Mouse (Mus musculus): Measurements from ENCODE around the gene Cacna1d. TPM values are rescaled to one million over a fixed set of nuclear protein-coding genes. Genes with fewer than 3 reads are reported as not detected.
A peak's percentile ranks its signal among the peaks of the same experiment; 100 is the strongest.

Gene Cacna1d
- total and polyA plus RNA-seq, 3 experiments = 0.04 to 0.66 (median 0.08) TPM

DNA sequence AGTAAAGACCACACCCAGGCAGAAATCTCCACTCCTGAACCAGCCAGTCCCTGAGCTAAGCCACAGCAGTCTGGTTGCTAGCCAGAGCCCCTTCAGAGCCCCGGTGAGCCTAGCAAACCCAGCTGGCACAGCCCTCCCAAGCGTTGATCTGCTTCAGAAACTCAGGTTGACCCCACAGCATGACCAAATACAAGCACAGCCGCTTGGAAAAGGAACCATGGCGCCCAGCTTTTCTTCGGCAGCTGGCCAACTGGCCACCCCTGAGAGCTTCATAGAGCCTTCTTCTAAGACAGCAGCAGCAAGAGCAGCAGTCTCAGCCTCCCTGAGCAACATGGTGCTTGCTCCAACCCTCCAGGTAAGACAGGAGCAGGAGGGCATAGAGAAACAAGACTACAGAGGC, 28.1 kb upstream of the Cacna1d start:
- Histone ChIP-seq H3K27me3 (replicated peaks) (no peaks in the 10 kb centered on the region), H3K36me3 (replicated peaks in 1 of 2; ENCODE audit: control insufficient read depth in 1 of 2, insufficient read depth in 1 of 2, low read length in 1 of 2) (peaks cover 67 to 87% of the 10 kb centered on the region in 2 experiments), H3K4me3 (replicated peaks in 1 of 3; ENCODE audit: low read depth in 2 of 3, low read length in 2 of 3, poor library complexity in 1 of 3) (no peak overlapping the region), H3K27ac (ENCODE audit: insufficient read depth, low read depth) (no peak overlapping the region), H3K9ac (ENCODE audit: insufficient read depth, low read depth) (no peak overlapping the region), H3K79me2 (replicated peaks; ENCODE audit: control insufficient read depth, extremely low read depth, insufficient read depth, poor library complexity, severe bottlenecking) (no peaks in the 10 kb centered on the region), H3K9me3 (replicated peaks; ENCODE audit: low read length) (no peaks in the 10 kb centered on the region), H3K4me2 (ENCODE audit: insufficient read depth, low read depth, poor library complexity, severe bottlenecking) (no peak overlapping the region), H3K4me1 (ENCODE audit: control insufficient read depth in 1 of 2, insufficient read depth in 2 of 2) (peaks cover 0 to 4% of the 10 kb centered on the region in 2 experiments; a peak in 2 of 4 replicates)
- dilution Hi-C loops (cut with MboI; ENCODE audit: extremely low pct_ligation_motif_present, extremely low pct_unique_long_range_greater_than_20kb, low sequenced_read_pairs) = no loop called here
- DNase-seq (ENCODE audit: extremely low read depth) = no peak
- TF ChIP-seq ZC3H11A (IDR thresholded peaks at IDR 0.05; ENCODE audit: low read depth, low read length) = no peak
- no peak for TF ChIP-seq CTCF (conservative IDR thresholded peaks at IDR 0.05 in 1 of 2, IDR thresholded peaks at IDR 0.05 in 1 of 2; ENCODE audit: low read depth in 2 of 2, low read length in 2 of 2)
- TF ChIP-seq MAFK (IDR thresholded peaks at IDR 0.05; ENCODE audit: insufficient replicate concordance, low read length) = no peak
- TF ChIP-seq ELF1 (IDR thresholded peaks at IDR 0.05; ENCODE audit: low read depth, low read length) = no peak
- no peak for TF ChIP-seq E2F4 (IDR thresholded peaks at IDR 0.05; ENCODE audit: insufficient replicate concordance, low read depth, low read length)
- no peak for TF ChIP-seq PAX5 (IDR thresholded peaks at IDR 0.05; ENCODE audit: low read length)
- no peak for TF ChIP-seq HCFC1 (IDR thresholded peaks at IDR 0.05; ENCODE audit: low read depth, low read length)
- no peak for TF ChIP-seq TBP (conservative IDR thresholded peaks at IDR 0.05; ENCODE audit: low read depth, low read length)
- no peak for TF ChIP-seq KAT2A (IDR thresholded peaks at IDR 0.05; ENCODE audit: insufficient replicate concordance, low read length)
- TF ChIP-seq ZMIZ1 (IDR thresholded peaks at IDR 0.05; ENCODE audit: low read depth, low read length) = no peak
- no peak for TF ChIP-seq USF1 (IDR thresholded peaks at IDR 0.05; ENCODE audit: low read depth, low read length)
- TF ChIP-seq MAZ (IDR thresholded peaks at IDR 0.05; ENCODE audit: low read depth, low read length) = no peak
- no peak for TF ChIP-seq NRF1 (IDR thresholded peaks at IDR 0.05; ENCODE audit: low read depth, low read length)
- TF ChIP-seq IRF4 (IDR thresholded peaks at IDR 0.05; ENCODE audit: low read depth, low read length) = no peak
- TF ChIP-seq MXI1 (IDR thresholded peaks at IDR 0.05; ENCODE audit: low read depth, low read length) = no peak
- TF ChIP-seq RCOR1 (conservative IDR thresholded peaks at IDR 0.05; ENCODE audit: low read depth, low read length) = no peak
- in situ Hi-C loops (cut with MboI; ENCODE audit: low pct_ligation_motif_present, low pct_unique_long_range_greater_than_20kb, low sequenced_read_pairs) = no loop called here

DNA sequence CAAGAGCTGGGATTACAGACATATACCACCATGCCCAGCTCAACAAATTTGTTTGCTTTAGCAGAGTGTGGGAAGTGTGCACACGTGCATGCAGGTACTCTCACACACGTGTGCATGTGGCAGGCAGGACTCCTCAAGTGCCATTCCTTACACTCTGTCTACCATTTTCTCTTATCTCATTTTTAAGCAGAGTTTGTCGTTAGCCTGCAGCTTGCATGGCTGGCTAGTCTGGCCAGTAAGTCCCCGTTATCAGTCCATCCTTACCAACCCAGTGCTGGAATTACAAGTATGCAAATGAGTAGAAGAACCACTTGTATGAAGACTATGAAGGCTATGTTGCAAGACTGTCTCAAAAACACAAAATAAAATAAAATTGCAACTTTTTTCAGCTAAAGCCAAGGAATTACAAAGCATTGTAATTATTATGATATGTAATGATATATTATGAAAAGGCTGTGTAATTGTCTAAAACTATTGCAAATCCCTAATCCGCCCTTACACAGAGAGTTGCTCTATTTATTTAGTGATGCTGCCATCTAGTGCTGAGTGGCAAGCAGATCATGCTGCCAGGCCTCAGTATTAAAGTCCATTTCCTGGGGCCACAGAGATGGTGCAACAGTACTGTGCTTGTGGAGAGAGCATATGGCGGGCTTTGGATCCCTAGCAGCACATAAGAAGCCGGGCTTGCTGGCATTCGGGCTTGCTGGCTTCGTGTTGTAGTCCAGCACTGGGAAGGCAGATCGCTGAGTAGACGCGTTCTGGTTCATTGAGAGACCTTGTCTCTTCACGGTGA, 24.9 kb upstream of the Cacna1d start:
- H3K36me3 ChIP-seq (replicated peaks in 1 of 2; ENCODE audit: control insufficient read depth in 1 of 2, insufficient read depth in 1 of 2, low read length in 1 of 2) = peaks cover 56 to 87% of the 10 kb centered on the region in 2 experiments
- DNase-seq (ENCODE audit: extremely low read depth) = peak; percentile 36
- dilution Hi-C loops (cut with MboI; ENCODE audit: extremely low pct_ligation_motif_present, extremely low pct_unique_long_range_greater_than_20kb, low sequenced_read_pairs) = no loop called here
- no peaks in the 10 kb centered on the region for H3K27me3 ChIP-seq (replicated peaks)
- H3K27ac ChIP-seq (ENCODE audit: insufficient read depth, low read depth) = no peak overlapping the region
- in situ Hi-C loops (cut with MboI; ENCODE audit: low pct_ligation_motif_present, low pct_unique_long_range_greater_than_20kb, low sequenced_read_pairs) = no loop called here
- no peak for TF ChIP-seq JUND (conservative IDR thresholded peaks at IDR 0.05; ENCODE audit: low read depth, low read length)
- TF ChIP-seq USF2 (conservative IDR thresholded peaks at IDR 0.05; ENCODE audit: low read depth, low read length) = no peak
- no peak for TF ChIP-seq GABPA (IDR thresholded peaks at IDR 0.05; ENCODE audit: insufficient replicate concordance, low read depth, low read length)
- peak; percentile 76 for TF ChIP-seq RAD21 (IDR thresholded peaks at IDR 0.05; ENCODE audit: low read depth, low read length)
- no peak for TF ChIP-seq UBTF (IDR thresholded peaks at IDR 0.05; ENCODE audit: low read depth, low read length)
- TF ChIP-seq MXI1 (IDR thresholded peaks at IDR 0.05; ENCODE audit: low read depth, low read length) = no peak
- TF ChIP-seq NELFE (IDR thresholded peaks at IDR 0.05; ENCODE audit: low read depth, low read length) = no peak
- TF ChIP-seq SMC3 (IDR thresholded peaks at IDR 0.05; ENCODE audit: low read depth, low read length) = peak; percentile 55
- no peak for TF ChIP-seq ZC3H11A (IDR thresholded peaks at IDR 0.05; ENCODE audit: low read depth, low read length)
- no peak for TF ChIP-seq ZNF384 (IDR thresholded peaks at IDR 0.05; ENCODE audit: low read depth, low read length)
- peak; percentile 32 to 75 for TF ChIP-seq CTCF (conservative IDR thresholded peaks at IDR 0.05 in 1 of 2, IDR thresholded peaks at IDR 0.05 in 1 of 2; ENCODE audit: low read depth in 2 of 2, low read length in 2 of 2)
- no peak for TF ChIP-seq CHD2 (IDR thresholded peaks at IDR 0.05; ENCODE audit: low read length)
- no peak overlapping the region for H3K9ac ChIP-seq (ENCODE audit: insufficient read depth, low read depth)
- no peaks in the 10 kb centered on the region for H3K9me3 ChIP-seq (replicated peaks; ENCODE audit: low read length)
- H3K4me2 ChIP-seq (ENCODE audit: insufficient read depth, low read depth, poor library complexity, severe bottlenecking) = no peak overlapping the region
- no peak overlapping the region for H3K4me3 ChIP-seq (replicated peaks in 1 of 3; ENCODE audit: low read depth in 2 of 3, low read length in 2 of 3, poor library complexity in 1 of 3)
- H3K79me2 ChIP-seq (replicated peaks; ENCODE audit: control insufficient read depth, extremely low read depth, insufficient read depth, poor library complexity, severe bottlenecking) = peaks cover 7% of the 10 kb centered on the region; the same call in 1 of the 2 replicates
- peaks cover 3 to 15% of the 10 kb centered on the region in 2 experiments for H3K4me1 ChIP-seq (ENCODE audit: control insufficient read depth in 1 of 2, insufficient read depth in 2 of 2)

All from CH12.LX (cell line).